Mouse (Mus musculus) cortical plate, adult 2 months (tissue): ENCODE data around the gene P4hb.

Source experiments
- CTCF ChIP-seq: fragments of 200-500 bp; IDR thresholded peaks from 2 replicates; pipeline ENCODE4 v1.5.1; 2011; ENCODE audit warnings: mild to moderate bottlenecking, control low read depth, low read length; ENCODE audit not compliant: insufficient read depth; ENCODE audit errors: extremely low read depth
- POLR2A ChIP-seq: fragments of 200-500 bp; IDR thresholded peaks from 2 replicates; pipeline ENCODE4 v1.6.1; 2011; ENCODE audit warnings: mild to moderate bottlenecking, low read length, control low read depth; ENCODE audit not compliant: insufficient read depth; ENCODE audit errors: extremely low read depth

- TF ChIP-seq CTCF = no peak
- no peak for TF ChIP-seq POLR2A
Observed at GRCm38 (mm10) chr11:120578024-120578693, 5.1 kb upstream of the P4hb start.
